Mouse (Mus musculus) embryo, embryonic 10.5 days (tissue): Measurements from ENCODE around the gene Ccl26.
A peak's percentile ranks its signal among the peaks of the same experiment; 100 is the strongest.

Experiments
- DNase-seq: peaks from one replicate; pipeline ENCODE4 v3.0.0-alpha.2; 2015; ENCODE audit warnings: low spot score

Gene Ccl26

GRCm38 (mm10) chr5:135537794-135538214, 25.6 kb downstream of the Ccl26 start:
- no peak for DNase-seq

GRCm38 (mm10) chr5:135537326-135537725, 26.0 kb downstream of the Ccl26 start:
- DNase-seq, result no peak

DNA sequence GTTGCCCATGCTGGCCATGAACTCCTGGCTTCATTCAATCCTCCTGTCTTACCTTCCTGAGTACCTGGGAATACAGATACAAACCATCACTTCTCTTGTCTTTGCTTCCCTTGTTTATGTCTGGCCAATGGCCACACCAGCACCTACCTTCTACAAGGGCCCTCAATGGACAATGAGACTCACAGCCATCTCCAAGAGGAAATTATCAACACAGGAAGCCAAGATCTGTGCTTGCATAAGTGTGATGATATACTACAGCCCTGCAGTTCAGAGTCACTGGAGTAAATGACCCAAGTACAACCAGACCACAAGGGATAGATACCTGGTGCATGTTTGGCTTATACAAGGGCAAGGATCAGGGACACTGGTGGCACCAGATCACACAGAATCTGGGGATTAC, 27.5 kb downstream of the Ccl26 start:
- no peak for DNase-seq

DNA sequence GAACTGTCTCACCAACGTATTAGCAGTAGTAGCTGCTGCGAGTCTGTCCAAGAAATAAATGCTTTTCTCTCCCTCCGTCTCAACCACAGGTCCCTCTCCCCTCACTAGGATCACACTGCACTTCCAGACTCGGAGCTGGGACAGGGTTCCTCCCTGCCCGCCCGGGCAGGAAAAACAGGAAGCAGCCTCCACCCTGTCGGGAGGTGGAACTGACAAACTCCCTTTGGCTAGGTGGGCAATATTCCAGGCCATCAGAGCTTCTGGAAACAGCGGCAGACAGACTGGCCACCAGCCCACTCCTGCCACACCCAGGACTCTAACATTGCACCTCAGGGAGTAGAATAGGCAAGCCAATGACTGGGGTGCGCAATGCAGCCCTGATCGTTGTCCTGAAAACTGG, 29.9 kb downstream of the Ccl26 start:
- no peak for DNase-seq

GRCm38 (mm10) chr5:135531306-135531845, 32.0 kb downstream of the Ccl26 start:
- DNase-seq, result no peak

DNA sequence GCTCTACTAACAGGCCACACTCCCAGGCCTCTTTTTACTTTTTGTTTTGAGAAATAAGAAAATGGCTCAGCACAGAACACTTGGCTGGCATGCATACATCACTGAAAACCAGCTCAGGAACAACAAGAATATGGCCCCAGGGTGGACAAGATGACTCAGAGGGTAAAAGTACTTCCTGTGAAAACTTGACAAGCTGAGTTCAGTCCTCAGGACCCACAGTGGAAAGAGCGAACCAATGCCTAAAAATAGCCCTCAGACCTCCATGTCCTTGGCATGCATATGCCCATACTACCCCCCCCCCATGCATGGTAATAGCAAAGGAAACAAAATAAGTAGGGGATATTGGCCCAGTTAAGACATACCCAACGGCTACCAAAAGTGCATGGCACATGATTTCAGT, 33.4 kb downstream of the Ccl26 start:
- DNase-seq, result no peak

GRCm38 (mm10) chr5:135529310-135529709, 34.1 kb downstream of the Ccl26 start:
- peak; percentile 13 for DNase-seq

DNA sequence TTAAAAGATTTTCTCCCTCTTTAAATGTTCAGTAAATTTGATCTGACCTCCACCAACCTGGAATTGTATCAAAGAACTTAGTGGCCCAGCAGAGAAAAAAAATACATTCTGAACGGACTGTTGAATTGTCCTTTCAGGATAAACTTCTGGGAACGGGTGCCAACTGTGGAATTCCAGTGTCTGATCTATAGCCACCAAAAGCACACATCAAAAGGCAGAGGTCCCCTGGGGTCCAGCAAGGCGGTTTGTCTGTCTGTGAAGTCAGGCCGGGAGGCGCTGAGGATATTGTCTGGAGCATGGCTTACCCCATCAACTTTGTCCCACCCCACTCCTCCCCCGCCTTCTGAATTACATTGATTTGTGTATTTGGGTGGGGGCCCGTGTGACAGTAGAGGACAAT, 35.4 kb downstream of the Ccl26 start:
- peak; percentile 18 for DNase-seq

GRCm38 (mm10) chr5:135524660-135525560, 38.5 kb downstream of the Ccl26 start:
- no peak for DNase-seq

GRCm38 (mm10) chr5:135524087-135524486, 39.3 kb downstream of the Ccl26 start:
- DNase-seq, result no peak

DNA sequence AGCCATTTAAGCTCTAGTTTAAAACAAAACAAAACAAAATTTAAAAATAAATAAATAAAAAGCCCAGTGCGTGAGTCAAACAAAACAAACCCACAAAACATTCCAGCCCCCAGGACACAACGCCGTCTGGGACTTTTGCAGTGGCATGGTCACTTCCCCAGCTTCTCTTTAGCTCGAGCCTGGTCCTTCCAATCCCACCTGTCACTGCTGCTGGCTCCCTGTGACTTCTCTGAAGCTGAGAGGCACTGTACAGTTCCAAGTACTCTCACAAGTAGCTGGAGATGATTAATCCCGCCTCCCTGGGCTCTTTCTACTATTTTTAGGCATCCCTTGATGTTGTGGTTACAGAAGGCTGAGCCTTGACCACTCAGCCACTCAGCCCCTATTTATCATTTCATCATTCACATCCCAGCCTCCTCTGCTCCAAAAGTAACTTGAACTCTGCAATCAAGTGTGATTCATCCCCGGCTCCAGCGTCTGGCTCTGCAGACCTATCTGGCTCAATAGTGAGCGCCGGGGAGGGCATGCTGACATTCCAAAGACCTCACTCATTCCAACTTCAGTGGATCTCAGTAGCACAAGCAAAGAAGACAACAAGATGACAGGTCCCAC, 41.2 kb downstream of the Ccl26 start:
- no peak for DNase-seq

DNA sequence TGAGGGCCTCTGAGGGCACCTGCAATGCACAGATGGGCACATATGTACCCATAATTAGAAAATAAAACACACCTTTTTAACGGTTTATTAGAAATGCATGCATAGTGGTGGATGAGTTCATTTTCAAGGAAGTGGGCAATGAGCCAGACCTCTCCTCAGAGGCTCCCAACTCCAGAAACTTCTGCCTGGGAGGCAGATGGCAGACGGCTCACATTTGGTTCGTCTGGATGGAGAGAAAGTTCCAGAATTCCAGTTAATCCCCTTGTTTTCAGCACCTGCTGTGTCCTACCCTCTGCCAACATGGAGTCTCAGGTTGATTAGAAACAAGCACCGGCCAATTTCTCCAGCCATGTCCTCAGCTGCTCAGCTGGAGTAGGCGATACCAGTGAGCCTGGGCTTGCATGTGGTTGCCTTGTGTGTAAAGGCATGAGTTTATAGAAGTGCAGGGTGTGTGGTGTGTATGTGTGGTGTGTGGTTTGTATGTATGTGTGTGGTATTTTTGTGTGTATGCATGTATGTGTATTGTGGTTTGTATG, 46.0 kb downstream of the Ccl26 start:
- DNase-seq, result no peak

- DNase-seq, result peak; percentile 31
Measured at GRCm38 (mm10) chr5:135513131-135513530, 50.2 kb downstream of the Ccl26 start.

GRCm38 (mm10) chr5:135511105-135511504, 52.3 kb downstream of the Ccl26 start:
- DNase-seq, result no peak
